Mouse (Mus musculus) layer of hippocampus, adult 9-10 months (tissue): ENCODE measurements around the gene Cd300lf.

ENCODE experiments used
- DNase-seq: peaks from one replicate; pipeline ENCODE4 v3.0.0; 2022; ENCODE audit warnings: low spot score

The Cd300lf gene

DNA sequence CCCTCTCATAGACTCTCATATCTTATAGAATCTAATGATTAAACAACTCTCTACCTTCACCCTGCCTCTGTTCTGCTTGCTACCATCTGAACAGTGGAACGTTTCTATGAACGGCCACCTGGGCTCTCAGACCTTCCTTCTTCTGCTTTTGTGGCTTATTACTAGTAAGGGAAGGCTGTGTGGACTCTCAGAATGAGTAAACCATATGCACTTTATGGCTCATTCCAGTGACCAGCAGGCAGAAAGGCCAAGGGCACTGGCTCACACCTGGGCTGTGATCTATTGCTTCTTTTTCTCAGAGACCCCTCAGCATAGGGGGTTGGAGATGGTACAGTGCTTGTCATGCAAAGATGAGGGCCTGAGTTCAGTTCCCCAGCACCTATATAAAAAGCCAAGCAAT lies 27.2 kb downstream of the Cd300lf start:
- DNase-seq = no peak

DNA sequence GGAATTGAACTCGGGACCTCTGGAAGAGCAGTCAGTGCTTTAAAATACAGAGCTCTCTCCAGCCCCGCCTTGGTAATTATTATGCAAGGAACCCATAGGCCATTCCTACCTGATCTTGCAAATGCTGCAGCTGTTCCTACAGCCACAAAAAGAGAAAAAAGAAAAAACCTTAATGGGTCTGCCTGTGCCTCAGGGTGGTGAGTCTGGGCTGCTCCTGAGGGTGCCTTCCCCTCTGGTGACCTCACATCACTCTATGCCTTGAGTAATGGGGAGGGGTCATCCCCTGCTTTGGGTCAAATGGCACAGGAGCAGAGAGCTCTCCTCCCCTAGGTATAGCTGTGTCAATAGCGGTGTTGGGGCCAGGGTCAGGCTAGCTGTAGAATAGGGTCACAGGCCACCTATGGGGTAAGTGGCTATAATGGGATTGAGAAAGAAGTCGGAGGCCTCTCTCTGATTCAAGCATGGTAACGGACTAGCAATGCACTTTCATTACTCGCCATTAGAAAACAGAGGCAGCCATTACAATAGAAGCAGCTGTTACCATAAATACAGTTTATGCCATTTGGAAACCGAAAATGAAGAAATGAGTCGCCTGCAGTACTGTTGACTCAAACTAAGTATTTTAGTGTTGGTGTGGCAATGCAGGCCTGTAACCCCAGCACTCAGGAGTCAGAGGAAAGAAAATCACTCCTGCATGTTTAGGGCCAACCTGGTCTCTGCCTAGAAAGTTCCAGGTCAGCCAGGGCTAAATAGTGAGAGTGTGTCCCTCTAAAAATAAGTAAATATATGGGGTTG lies 28.8 kb downstream of the Cd300lf start:
- DNase-seq = no peak

DNA sequence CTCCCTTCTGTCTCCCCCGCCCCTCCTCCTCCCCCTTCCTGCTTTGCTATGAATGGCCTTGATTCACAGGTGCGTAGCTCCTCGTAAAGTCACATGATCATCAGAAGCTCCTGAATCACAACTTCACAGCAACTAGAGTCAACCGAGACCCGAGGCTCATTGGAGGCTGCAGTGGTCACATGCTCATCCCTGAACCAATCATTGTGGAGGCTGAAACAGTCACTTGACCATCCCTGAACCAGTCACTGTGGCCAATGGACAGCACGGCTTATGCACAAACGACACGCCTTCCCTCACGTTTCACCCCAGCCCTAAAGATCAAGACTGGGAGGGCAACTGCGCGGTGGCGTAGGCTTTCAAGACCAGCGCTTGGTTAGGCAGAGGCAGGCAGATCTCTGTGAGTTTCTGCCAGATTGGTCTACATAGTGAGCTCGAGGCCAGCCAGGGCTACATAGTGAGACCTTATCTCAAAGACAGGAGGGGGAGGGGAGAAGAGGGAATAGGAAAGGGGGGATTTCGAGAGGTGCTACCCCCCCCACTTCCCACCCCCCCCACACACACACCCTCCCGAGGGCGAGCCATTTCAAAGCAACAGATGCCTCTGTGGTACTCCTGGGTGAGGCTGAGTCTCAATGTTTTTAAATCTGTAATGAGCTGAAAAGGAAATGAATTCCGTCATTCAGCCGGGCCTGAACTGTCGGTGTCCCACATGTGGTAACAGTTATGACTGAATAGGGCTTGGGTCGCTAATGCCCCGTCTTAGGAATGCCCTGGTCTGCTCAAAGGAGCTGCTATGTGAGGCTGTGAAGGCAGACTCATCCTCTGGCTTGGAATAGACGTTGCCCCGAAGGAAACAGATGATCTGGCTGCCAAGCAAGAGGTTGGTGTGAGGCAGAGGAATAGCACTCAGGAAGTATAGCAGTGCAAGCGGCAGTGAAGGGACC lies 30.1 kb downstream of the Cd300lf start:
- no peak for DNase-seq

GRCm38 (mm10) chr11:115102116-115102515 lies 31.7 kb downstream of the Cd300lf start:
- DNase-seq = no peak

DNA sequence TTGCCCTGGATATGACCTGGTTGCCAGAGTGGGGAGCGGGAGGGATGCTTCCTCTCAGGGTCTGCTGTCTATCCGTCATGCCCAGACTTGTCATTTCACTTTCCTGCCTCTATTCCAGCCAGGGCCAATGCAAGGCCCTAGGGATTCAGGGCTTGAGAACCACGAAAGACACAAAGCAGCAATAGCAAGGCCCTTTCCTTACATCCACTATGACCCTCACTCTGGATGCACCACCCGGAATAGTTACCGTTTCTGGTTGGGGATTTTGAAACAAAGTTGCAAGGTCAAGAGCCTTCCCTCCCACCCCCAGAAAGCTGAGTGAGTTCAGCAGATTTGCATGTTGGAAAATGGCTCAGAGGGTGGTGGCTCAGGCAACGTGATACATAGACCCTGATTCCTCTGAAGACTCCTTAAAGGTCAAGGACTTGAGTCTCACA lies 32.2 kb downstream of the Cd300lf start:
- DNase-seq = no peak

- DNase-seq = no peak
These were observed 33.1 kb downstream of the Cd300lf start for GRCm38 (mm10) chr11:115100741-115101140.

GRCm38 (mm10) chr11:115100032-115100621 lies 33.7 kb downstream of the Cd300lf start:
- DNase-seq = no peak

GRCm38 (mm10) chr11:115099241-115099840 lies 34.5 kb downstream of the Cd300lf start:
- no peak for DNase-seq

GRCm38 (mm10) chr11:115098203-115098932 lies 35.4 kb downstream of the Cd300lf start:
- DNase-seq = no peak

GRCm38 (mm10) chr11:115092140-115092539 lies 41.7 kb downstream of the Cd300lf start:
- DNase-seq = no peak

GRCm38 (mm10) chr11:115091362-115091901 lies 42.4 kb downstream of the Cd300lf start, which contains the start of gene Rab37:
TSS of gene Rab37 (plus strand) at chr11:115091431.
- DNase-seq = no peak

GRCm38 (mm10) chr11:115089853-115090252 lies 43.9 kb downstream of the Cd300lf start:
- no peak for DNase-seq

GRCm38 (mm10) chr11:115086213-115086612 lies 47.6 kb downstream of the Cd300lf start:
- no peak for DNase-seq

- DNase-seq = no peak
These were observed 48.7 kb downstream of the Cd300lf start for GRCm38 (mm10) chr11:115085064-115085463.

- DNase-seq = no peak
These were observed 49.2 kb downstream of the Cd300lf start for GRCm38 (mm10) chr11:115084595-115084994.

GRCm38 (mm10) chr11:115083376-115084139 lies 50.2 kb downstream of the Cd300lf start:
- peak; percentile 62 for DNase-seq

DNA sequence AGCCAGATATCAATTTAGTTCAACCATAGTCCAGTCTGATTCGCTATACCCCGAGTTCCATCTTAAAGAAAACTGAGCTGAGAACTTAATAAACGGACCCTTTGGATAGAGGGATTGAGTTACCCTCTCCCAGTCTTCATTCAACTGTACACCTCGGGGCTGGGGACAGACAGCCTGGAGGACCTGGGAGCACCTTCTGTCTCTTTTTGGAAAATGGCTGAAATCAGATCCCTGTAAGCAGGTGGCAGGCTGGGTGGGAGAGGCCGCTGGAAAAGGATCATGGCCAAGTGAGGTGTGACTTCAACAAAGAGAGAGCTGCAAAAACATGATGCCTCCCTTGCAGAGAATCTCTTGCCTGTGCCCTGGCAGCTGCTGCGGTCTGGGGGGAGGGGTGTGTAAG lies 51.6 kb downstream of the Cd300lf start:
- DNase-seq = no peak

- no peak for DNase-seq
These were observed 52.4 kb downstream of the Cd300lf start for GRCm38 (mm10) chr11:115081373-115081772.

GRCm38 (mm10) chr11:115080886-115081285 lies 52.9 kb downstream of the Cd300lf start:
- DNase-seq = peak; percentile 72

- no peak for DNase-seq
These were observed 55.1 kb downstream of the Cd300lf start for GRCm38 (mm10) chr11:115078680-115079079.
